Mouse (Mus musculus): ENCODE results near the gene Evc2.

Evc2 gene

DNA sequence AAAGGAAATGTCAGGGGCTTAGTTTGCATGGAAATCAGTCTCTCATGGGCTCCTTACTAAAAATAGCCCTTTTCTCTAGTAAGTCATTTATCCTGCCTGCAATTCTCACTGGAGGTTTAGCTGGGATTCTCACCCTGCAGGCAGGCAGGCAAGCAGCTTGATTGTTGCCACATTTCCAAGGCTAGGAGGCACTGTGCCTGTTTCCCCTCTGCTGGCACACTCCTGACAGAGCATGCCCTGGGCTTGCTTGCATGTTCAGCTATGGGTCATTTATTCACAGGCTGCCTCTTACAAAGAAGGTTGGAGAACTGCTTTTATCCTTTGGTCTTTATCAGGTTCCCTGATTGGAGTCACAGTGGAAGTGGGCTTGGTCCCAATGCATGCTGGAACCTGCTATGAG lies 27.5 kb downstream of the Evc2 start:
- no peak for DNase-seq (ENCODE audit: extremely low read depth, low read depth)

- no peak for DNase-seq (ENCODE audit: extremely low read depth, low read depth)
Observed at GRCm38 (mm10) chr5:37368796-37369195, 30.5 kb downstream of the Evc2 start.

- no peak for DNase-seq (ENCODE audit: extremely low read depth, low read depth)
Observed at GRCm38 (mm10) chr5:37377376-37377775, 39.1 kb downstream of the Evc2 start.

DNA sequence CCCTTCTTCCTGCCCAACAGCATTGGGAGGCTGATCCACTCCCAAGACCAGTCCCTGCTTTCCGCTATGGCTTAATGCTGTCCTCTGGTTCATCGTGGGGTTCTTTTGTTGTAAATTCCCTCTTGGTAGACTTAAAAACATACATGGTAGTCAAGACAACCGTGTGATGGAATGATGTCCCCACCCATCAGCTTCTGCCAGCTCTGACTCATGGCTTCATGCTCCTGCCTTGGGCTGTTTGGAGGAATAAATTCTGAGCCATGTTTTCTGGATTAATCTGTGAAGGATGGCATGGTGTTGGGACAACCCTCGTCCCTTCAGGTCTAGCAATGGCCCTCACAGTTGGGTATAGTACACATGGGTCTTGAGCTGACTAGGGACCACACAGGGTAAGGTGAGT lies 42.3 kb downstream of the Evc2 start:
- DNase-seq (ENCODE audit: extremely low read depth, low read depth), result no peak

DNA sequence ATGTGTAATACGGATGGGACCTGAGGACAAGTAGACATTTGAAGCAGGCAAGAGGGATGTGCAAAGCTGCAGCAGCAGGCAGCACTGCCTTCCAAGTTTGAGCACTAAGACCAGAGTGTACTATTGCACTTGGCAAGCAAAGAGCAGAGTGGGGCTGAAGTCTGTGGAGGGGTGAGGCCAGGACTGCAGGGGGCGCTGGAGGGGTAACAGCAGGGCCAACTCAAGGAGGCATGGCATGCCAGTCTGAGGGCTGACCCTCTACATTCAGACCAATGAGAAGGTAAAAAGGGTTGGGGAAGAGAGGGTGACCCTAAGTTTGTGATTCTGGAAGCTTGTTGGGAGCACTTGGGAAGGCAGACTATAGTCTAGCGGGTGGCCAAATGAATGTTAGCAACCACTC lies 45.3 kb downstream of the Evc2 start:
- no peak for DNase-seq (ENCODE audit: extremely low read depth, low read depth)

GRCm38 (mm10) chr5:37388646-37389045 lies 50.3 kb downstream of the Evc2 start:
- no peak for DNase-seq (ENCODE audit: extremely low read depth, low read depth)

- DNase-seq (ENCODE audit: extremely low read depth, low read depth), result no peak
Observed at GRCm38 (mm10) chr5:37389808-37390495, 51.7 kb downstream of the Evc2 start.

- no peak for DNase-seq (ENCODE audit: extremely low read depth, low read depth)
Observed at GRCm38 (mm10) chr5:37390923-37391322, 52.6 kb downstream of the Evc2 start.

DNA sequence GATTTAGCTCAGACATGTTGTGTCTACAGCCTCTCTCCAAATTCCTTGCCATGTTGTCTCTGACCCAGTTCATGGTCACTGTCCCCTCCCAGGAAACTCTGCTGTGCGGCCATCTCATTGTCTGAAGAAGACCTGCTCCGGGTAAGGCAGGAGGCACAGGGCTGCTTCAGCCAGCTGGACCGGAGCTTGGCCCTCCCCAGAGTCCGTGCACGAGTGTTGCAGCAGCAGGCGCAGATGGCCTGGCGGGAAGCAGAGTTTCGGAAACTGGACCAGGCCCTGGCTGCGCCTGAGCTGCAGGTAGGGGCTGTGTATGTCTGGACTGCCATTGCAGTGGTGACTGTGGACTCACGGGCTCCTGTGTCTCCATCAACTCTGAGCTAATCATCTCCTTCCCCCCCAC lies 53.6 kb downstream of the Evc2 start:
- DNase-seq (ENCODE audit: extremely low read depth, low read depth), result no peak

- DNase-seq (ENCODE audit: extremely low read depth, low read depth), result no peak
Observed at GRCm38 (mm10) chr5:37395172-37396030, 57.1 kb downstream of the Evc2 start.

DNA sequence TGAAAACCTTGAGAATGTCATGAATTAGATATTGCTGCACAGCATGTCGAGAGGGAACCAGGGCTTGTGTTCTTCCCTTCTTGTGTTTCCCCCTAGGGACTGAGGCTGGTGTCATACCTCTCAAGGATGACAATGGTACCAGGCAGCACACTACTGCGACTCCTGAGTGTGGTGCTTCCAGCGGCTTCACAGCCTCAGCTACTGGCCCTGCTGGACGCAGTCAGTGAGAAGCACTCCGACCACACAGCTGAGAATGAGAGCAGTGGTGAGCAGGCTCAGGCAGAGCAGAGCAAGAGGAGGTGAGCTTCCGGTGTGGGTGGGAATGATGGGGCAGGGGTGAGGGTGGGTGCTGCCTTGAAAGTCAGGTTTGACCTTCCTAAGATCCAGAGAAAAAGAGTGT lies 80.7 kb downstream of the Evc2 start:
- DNase-seq (ENCODE audit: extremely low read depth, low read depth), result no peak

DNA sequence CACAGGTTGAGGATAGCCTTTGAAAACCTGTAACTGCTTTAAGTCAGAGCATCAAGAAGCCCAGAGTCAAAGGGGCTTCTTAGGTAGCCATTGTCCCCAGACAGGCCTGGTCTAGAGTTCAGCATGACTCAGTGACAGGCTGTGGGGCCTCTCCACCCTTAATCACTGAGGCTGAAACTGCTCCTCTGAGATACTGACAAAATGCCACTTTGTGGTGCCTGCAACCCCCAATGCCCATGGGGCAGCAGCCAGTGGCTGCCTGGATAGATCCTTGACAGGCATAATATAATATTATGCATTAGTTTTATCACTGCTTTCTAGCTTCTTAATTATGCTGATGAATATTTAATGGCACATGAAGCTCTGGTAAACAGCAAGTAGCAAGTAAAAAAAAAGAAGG lies 88.9 kb downstream of the Evc2 start:
- DNase-seq (ENCODE audit: extremely low read depth, low read depth), result no peak

GRCm38 (mm10) chr5:37435417-37435816 lies 97.1 kb downstream of the Evc2 start:
- DNase-seq (ENCODE audit: extremely low read depth, low read depth), result no peak

DNA sequence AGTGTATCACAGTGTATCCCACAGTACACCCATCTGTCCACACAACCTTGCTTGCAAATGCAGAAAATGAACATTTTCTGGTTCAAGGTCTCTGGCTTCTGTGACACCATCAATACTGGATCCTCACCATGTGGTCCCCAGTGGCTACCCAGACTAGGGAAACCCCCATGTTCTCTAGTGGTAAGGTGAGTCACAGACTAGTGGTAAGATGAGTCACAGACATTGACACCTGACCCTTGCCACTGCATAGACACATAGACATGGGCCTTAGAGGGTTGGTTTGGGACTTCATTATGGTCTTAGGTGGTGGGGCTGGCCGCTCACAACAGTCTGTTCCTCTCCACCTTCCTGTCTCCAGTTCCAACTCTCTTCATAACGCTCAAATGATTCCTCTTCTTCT lies 104.5 kb downstream of the Evc2 start:
- DNase-seq (ENCODE audit: extremely low read depth, low read depth), result no peak

DNA sequence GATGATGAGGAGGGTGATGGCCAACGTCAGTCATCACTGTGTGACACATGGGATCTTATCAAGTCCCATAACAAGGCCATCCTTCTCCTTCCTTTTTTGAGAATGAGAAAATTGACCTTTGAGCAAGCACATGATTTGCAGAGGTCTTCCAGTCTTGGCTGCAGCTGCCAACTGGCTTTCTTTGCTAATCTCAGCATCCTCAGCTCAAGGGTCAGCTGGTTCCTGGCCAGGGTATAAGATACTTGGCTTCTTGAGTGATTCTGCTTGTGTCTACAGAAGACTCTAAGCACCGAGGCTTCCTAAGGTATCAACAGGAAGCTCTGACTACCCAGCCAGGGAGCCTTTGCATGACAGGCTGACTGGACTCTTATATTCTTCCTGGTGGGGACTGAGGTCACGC lies 109.2 kb downstream of the Evc2 start:
- no peak for DNase-seq (ENCODE audit: extremely low read depth, low read depth)

DNA sequence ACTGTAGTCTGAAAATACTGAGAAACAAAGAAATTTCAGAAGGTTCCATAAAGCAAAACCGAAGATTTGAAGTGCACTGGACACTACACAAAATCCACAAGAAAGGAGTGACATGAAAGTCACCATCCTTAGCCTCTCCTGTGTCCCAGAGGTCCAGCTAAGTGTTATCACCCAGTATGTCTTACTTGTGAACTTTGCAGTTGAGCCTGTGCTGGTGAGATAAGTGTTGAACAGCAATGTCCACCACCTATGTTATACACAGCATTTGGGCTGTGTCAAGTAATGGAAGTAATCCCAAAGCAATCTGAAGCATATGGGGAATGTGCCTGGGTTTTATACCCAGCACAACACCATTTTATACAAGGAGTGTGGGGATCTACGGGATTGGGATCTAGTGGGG lies 118.3 kb downstream of the Evc2 start:
- no peak for DNase-seq (ENCODE audit: extremely low read depth, low read depth)

- no peak for DNase-seq (ENCODE audit: extremely low read depth, low read depth)
Observed at GRCm38 (mm10) chr5:37457191-37457590, 118.9 kb downstream of the Evc2 start.

- DNase-seq (ENCODE audit: extremely low read depth, low read depth), result no peak
Observed at GRCm38 (mm10) chr5:37457831-37458230, 119.5 kb downstream of the Evc2 start.

GRCm38 (mm10) chr5:37458236-37458635 lies 119.9 kb downstream of the Evc2 start:
- DNase-seq (ENCODE audit: extremely low read depth, low read depth), result no peak

- DNase-seq (ENCODE audit: extremely low read depth, low read depth), result no peak
Observed at GRCm38 (mm10) chr5:37465461-37465860, 127.2 kb downstream of the Evc2 start.

DNA sequence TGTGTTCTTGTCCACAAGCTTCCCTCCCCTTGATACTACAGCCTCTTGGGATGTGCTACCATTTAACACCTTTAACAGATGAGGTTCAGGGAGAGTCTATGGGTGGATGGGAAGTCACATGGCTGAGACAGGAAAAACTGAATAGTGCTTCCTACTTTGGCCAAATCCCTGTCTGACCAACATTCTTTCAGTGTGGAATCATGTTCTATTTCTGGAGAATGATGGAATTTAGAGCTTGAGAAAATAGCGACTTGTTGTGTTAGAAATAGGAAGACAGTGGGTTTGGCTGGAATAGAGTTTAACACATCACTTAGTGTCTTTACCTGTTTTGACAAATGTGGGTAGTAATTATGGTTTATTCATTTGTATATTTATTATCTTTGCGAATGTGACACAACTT lies 129.3 kb downstream of the Evc2 start:
- DNase-seq (ENCODE audit: extremely low read depth, low read depth), result no peak

- no peak for DNase-seq (ENCODE audit: extremely low read depth, low read depth)
Observed at GRCm38 (mm10) chr5:37469031-37469430, 130.7 kb downstream of the Evc2 start.

GRCm38 (mm10) chr5:37471584-37471983 lies 133.3 kb downstream of the Evc2 start:
- DNase-seq (ENCODE audit: extremely low read depth, low read depth), result no peak

Data from MEL-GATA-1-ER (cell line).